Mouse (Mus musculus) cortical plate, adult 2 months (tissue): ENCODE results near the gene Slc7a6.

Source experiments
- CTCF ChIP-seq: fragments of 200-500 bp; IDR thresholded peaks from 2 replicates; pipeline ENCODE4 v1.5.1; 2011; ENCODE audit warnings: mild to moderate bottlenecking, control low read depth, low read length; ENCODE audit not compliant: insufficient read depth; ENCODE audit errors: extremely low read depth
- POLR2A ChIP-seq: fragments of 200-500 bp; IDR thresholded peaks from 2 replicates; pipeline ENCODE4 v1.6.1; 2011; ENCODE audit warnings: mild to moderate bottlenecking, low read length, control low read depth; ENCODE audit not compliant: insufficient read depth; ENCODE audit errors: extremely low read depth

DNA sequence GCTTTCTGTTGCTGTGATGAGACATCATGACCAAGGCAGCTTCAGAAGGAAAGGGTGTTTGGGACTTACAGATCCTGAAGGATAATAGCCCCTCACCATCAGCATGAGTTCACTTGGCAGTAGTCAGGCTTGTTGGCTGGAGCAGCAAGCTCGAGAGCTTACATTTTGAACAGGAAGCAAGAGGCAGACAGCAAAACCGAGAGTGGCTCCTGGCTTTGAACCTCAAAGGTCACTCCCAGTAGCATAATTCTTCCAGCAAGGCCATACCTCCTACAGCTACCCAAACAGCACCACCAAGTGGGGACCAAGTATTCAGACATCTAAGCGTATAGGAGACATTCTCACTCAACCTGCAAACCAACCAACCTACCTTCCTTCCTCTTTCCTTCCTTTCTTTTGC is 64.1 kb downstream of the Slc7a6 start:
- TF ChIP-seq POLR2A = no peak
- TF ChIP-seq CTCF = no peak
